Mouse (Mus musculus) neural tube, embryonic 14.5 days (tissue): ENCODE data around the gene Gm20388. TPM values are rescaled to one million over a fixed set of nuclear protein-coding genes. Genes with fewer than 3 reads are reported as not detected.

Experiments used
- ATAC-seq: fragments of 200-750 bp; cut with Nextera tagmentation; 2 replicates; pipeline ENCODE4 v1.8.0; 2017; ENCODE audit warnings: low read depth, mild to moderate bottlenecking, moderate TSS enrichment, moderate library complexity
- H3K27ac ChIP-seq: fragments of 300-500 bp; sonication (generic); 2 replicates; pipeline ENCODE4 v1.5.1; 2014; ENCODE audit warnings: low read depth, mild to moderate bottlenecking, control low read depth, low read length, moderate library complexity, mixed read lengths
- H3K27me3 ChIP-seq: fragments of 300-500 bp; sonication (generic); 2 replicates; pipeline ENCODE4 v1.6.1; 2014; ENCODE audit warnings: low read length; ENCODE audit not compliant: control insufficient read depth, insufficient read depth
- H3K36me3 ChIP-seq: fragments of 300-500 bp; sonication (generic); 2 replicates; pipeline ENCODE4 v1.6.1; 2014; ENCODE audit warnings: low read length, mixed read lengths; ENCODE audit not compliant: control insufficient read depth, insufficient read depth
- H3K4me1 ChIP-seq: fragments of 300-500 bp; sonication (generic); 2 replicates; pipeline ENCODE4 v1.6.1; 2014; ENCODE audit warnings: low read length; ENCODE audit not compliant: control insufficient read depth, insufficient read depth
- H3K4me2 ChIP-seq: fragments of 300-500 bp; sonication (generic); 2 replicates; pipeline ENCODE4 v1.6.1; 2014; ENCODE audit warnings: mild to moderate bottlenecking, low read depth, low read length, control low read depth
- H3K4me3 ChIP-seq: fragments of 300-500 bp; sonication (generic); 2 replicates; pipeline ENCODE4 v1.5.1; 2014; ENCODE audit warnings: low read depth, low read length, control low read depth, mixed read lengths
- H3K9ac ChIP-seq: fragments of 300-500 bp; sonication (generic); replicated peaks from 2 replicates; pipeline ENCODE4 v1.6.1; 2014; ENCODE audit warnings: low read depth, mild to moderate bottlenecking, control low read depth, low read length, mixed read lengths
- H3K9me3 ChIP-seq: fragments of 300-500 bp; sonication (generic); 2 replicates; pipeline ENCODE4 v1.6.1; 2016; ENCODE audit warnings: low read length; ENCODE audit not compliant: control insufficient read depth
- WGBS: fragments of 180-500 bp; shearing (Covaris S2); extraction: QIAGEN DNeasy Blood & Tissue Kit; methylation state at CpG from one replicate; pipeline ENCODE4 v1.1.7; 2014; 5-methylcytosine and 5-hydroxymethylcytosine counted together
- polyA plus RNA-seq: library from polyadenylated mRNA; unstranded; fragments of >200 nt; fragmentation: Nextera tagmentation; extraction: Ambion mirVana; gene quantifications from 2 replicates; pipeline ENCODE4 v1.2.1, GENCODE M21; 2014

Gene Gm20388
- polyA plus RNA-seq, 1 experiment from 2014 or later: 10.3 TPM

DNA sequence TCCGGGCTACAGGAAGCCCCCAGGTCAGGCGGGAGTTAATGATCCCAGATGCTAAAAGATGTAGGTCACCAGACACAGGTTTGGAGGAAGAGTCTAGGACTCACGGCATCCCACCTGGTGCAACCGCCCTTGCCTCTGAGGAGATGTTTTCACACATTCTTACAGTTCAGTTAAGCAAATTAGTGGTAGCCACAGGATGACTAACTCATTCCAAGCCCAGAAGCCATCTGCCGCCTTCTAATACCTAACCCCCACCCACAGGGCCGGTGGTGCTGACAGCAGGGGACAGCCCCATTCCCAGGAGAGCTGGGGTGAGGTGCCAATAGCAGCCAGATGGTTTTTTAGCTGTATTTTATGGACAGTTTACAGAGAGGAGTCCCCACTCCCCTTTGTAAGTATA is 2375.1 kb downstream of the Gm20388 start:
- Histone ChIP-seq H3K4me2 (no peak overlapping the region), H3K4me3 (no peak overlapping the region), H3K9me3 (no peaks in the 10 kb centered on the region), H3K36me3 (no peaks in the 10 kb centered on the region), H3K27ac (no peak overlapping the region), H3K27me3 (peaks cover 13% of the 10 kb centered on the region), H3K9ac (no peak overlapping the region), H3K4me1 (peaks cover 24% of the 10 kb centered on the region)
- WGBS: 66% methylated on average over 6 of the region's 6 CpGs
- no peak for ATAC-seq

DNA sequence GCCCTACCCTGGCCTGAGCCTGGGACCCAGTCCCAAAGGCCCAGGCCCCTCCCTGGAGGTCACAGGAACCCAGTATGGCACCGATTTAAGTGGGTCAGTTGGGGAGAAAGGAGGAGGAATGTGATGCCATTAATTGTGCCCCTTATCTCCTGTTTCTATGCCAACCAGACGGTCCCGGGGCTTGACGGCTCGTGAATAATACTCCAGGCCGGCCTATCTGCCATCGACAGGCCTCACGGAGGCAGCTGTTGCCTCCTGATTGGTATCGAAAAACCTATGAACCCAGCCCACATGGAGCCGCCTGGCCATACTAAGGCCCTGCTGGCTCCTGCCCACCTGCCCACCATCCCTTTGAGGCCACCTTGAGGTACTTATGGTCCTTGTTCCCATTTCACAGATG is 2376.3 kb downstream of the Gm20388 start:
- WGBS: 83% methylated on average over 10 of the region's 10 CpGs
- H3K4me1 ChIP-seq: peaks cover 28% of the 10 kb centered on the region
- ATAC-seq: no peak
- no peak overlapping the region for H3K9ac ChIP-seq
- no peak overlapping the region for H3K27ac ChIP-seq
- no peaks in the 10 kb centered on the region for H3K36me3 ChIP-seq
- no peak overlapping the region for H3K4me3 ChIP-seq
- no peaks in the 10 kb centered on the region for H3K9me3 ChIP-seq
- H3K27me3 ChIP-seq: peaks cover 13% of the 10 kb centered on the region
- no peak overlapping the region for H3K4me2 ChIP-seq

DNA sequence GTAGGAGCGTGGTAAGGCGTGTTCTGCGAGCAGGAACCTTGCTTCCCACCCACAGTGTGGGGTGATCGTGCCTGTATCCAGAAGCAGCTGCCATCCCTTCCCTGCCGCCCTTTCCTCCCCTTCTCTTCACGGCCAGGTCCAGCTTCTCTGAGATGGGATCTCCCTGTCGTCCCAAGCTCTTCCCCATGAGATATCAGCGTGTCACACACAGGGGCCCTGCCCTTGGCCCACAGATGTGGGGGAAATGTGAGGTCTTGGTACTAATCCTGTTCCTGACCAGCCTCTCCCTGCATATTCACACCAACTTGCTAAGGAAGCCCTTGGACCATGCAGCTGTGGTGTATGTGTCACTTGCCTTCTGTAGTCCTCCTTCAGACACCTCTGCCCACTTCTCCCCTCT is 2377.1 kb downstream of the Gm20388 start:
- Histone ChIP-seq H3K4me2 (no peak overlapping the region), H3K27ac (no peak overlapping the region), H3K4me3 (no peak overlapping the region), H3K36me3 (no peaks in the 10 kb centered on the region), H3K9me3 (no peaks in the 10 kb centered on the region), H3K9ac (no peak overlapping the region), H3K27me3 (peaks cover 13% of the 10 kb centered on the region), H3K4me1 (peaks cover 25% of the 10 kb centered on the region)
- no peak for ATAC-seq
- WGBS: 76% methylated on average over 8 of the region's 8 CpGs

DNA sequence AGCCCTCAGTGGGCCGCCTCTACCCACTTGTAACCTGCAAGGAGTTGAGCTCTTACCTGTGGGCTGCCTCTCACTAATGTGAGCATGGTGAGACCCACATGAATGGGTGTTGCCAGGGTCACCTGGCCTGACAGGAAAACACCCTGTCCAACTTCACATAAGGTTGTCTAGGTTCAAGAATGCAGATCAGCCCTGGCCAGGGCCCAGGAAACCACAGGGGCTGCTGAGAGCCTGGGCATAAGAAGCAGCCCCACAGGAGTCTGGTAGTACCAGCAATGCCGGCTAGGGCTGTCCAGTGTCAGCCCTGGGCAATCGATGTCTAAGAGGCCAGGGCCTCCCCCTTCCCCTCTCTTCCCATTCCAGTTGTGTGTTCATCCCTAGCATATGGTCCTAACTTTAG is 2377.7 kb downstream of the Gm20388 start:
- H3K36me3 ChIP-seq: no peaks in the 10 kb centered on the region
- 80% methylated on average over 3 of the region's 3 CpGs for WGBS
- no peak overlapping the region for H3K4me3 ChIP-seq
- ATAC-seq: no peak
- no peak overlapping the region for H3K4me2 ChIP-seq
- H3K27me3 ChIP-seq: peaks cover 13% of the 10 kb centered on the region
- H3K4me1 ChIP-seq: peaks cover 19% of the 10 kb centered on the region
- no peak overlapping the region for H3K9ac ChIP-seq
- no peak overlapping the region for H3K27ac ChIP-seq
- no peaks in the 10 kb centered on the region for H3K9me3 ChIP-seq

DNA sequence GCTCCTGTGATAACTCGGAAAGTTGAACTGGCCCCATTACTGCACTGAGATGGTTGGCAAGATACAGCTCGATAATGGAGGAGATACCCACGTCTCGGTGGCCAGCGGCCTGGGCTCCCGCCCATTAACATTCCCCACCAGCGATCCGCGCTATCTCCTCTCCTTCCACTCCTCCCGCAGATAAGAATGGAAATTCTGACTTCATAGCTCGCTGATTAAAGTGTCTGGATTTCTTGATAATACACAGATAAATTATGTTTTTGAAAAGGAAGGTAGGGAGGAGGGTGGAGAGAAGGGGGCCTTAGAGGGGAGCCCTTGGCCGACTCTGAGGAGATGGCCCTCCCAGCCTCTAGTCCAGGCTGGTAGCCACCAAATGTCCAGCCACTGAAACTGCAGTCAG is 2380.4 kb downstream of the Gm20388 start:
- H3K36me3 ChIP-seq: no peaks in the 10 kb centered on the region
- 80% methylated on average over 12 of the region's 12 CpGs for WGBS
- no peaks in the 10 kb centered on the region for H3K27me3 ChIP-seq
- H3K9ac ChIP-seq: no peak overlapping the region
- no peaks in the 10 kb centered on the region for H3K9me3 ChIP-seq
- ATAC-seq: no peak
- no peak overlapping the region for H3K4me2 ChIP-seq
- H3K4me1 ChIP-seq: peaks cover 4% of the 10 kb centered on the region; the same call in 1 of the 2 replicates
- H3K27ac ChIP-seq: no peak overlapping the region
- H3K4me3 ChIP-seq: no peak overlapping the region

DNA sequence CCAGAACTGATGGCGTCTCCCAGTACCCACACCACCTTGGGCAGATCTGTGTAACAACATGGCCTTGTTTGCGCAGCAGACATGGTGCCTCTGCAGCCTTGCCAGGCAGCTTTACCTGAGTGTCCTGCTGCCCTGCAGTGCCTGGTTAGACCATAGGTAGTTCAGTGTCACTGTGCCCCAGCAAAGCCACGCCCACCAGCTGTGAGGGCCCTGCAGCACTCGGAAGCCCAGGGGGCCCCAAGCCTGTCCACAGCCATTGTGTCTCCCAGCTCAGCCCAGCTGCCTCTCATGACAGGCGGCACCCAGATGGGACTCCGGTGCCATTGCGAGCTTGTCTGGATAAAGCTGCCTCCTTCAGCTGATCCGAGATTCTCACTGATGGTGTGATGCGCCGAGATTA is 2380.9 kb downstream of the Gm20388 start:
- no peaks in the 10 kb centered on the region for H3K9me3 ChIP-seq
- H3K4me2 ChIP-seq: no peak overlapping the region
- H3K4me1 ChIP-seq: peaks cover 4% of the 10 kb centered on the region; the same call in 1 of the 2 replicates
- no peak overlapping the region for H3K4me3 ChIP-seq
- WGBS: 39% methylated on average over 10 of the region's 10 CpGs
- no peak overlapping the region for H3K9ac ChIP-seq
- no peak for ATAC-seq
- H3K36me3 ChIP-seq: no peaks in the 10 kb centered on the region
- no peak overlapping the region for H3K27ac ChIP-seq
- H3K27me3 ChIP-seq: no peaks in the 10 kb centered on the region

DNA sequence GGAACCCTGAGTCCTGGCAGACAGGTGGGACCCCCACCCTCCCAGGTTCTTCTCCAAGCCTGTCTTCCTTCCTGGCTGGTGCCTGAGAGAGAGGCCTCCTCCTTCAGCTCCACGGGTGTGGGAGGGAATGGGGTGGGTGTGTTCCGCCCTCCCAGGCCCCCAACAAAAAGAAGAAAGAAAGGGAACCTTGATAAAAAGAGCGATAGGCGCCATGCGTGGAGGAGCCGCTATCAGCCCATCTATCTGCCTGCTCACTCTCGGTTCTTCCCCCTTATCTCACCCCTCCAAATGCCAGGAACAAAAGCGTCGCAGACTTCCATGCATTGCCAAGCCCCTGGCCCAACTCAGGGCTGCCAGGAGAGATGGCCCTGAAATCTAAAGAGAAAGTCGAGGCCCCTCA is 2382.8 kb downstream of the Gm20388 start:
- WGBS: 68% methylated on average over 10 of the region's 10 CpGs

DNA sequence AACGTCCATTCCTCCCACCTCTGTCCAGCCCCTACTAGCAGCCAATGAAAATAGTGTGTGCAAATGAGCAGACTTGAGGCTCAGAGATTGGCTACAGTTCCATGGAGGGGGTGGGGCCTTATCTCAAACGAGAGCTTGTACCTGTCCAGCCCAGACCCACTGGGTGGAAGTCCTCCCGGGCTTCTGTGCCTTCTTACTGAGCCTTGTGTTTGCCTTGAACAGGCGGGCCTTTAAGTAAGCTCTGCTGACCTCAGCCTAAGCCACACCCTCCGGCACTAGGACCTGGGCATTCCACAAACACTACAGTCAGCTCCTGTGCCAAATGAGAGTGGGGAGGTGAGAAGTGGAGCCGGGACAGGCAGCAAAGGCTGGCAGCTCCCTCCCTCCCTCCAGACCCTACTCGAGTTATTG is 2383.6 kb downstream of the Gm20388 start:
- Histone ChIP-seq H3K9ac (no peak overlapping the region), H3K27ac (no peak overlapping the region), H3K27me3 (no peaks in the 10 kb centered on the region), H3K4me2 (no peak overlapping the region), H3K4me1 (peaks cover 4% of the 10 kb centered on the region; the same call in 1 of the 2 replicates), H3K4me3 (no peak overlapping the region), H3K9me3 (no peaks in the 10 kb centered on the region), H3K36me3 (no peaks in the 10 kb centered on the region)
- under 1% methylated on average over 7 of the region's 7 CpGs for WGBS
- 0 out of 2 replicates have a peak, but pooled peaks have one; percentile 44 for ATAC-seq

More for the DNA sequence above, 2382.8 kb downstream of the Gm20388 start:
- Histone ChIP-seq H3K27ac (no peak overlapping the region), H3K4me3 (no peak overlapping the region), H3K9ac (no peak overlapping the region), H3K36me3 (no peaks in the 10 kb centered on the region), H3K27me3 (no peaks in the 10 kb centered on the region), H3K9me3 (no peaks in the 10 kb centered on the region), H3K4me2 (no peak overlapping the region), H3K4me1 (peaks cover 4% of the 10 kb centered on the region; the same call in 1 of the 2 replicates)
- ATAC-seq: no peak

DNA sequence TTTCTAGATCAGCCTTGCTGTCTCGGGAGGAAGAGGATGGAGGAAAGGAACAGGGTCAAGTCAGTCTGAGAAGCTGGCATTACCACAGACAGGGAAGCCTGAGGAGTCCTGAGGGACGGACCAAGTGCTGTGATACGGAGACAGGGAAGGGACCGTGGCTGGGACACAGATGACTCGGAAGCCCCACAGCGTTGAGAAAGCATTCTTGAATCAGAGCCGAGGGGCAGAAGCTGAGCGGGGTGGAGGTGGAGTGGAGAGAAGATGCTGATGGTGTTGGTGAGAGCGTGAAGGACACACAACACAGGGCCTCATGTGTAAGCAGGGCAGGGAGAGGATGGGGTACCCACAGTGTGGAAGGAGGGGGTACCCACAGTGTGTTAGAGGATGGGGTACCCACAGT is 2384.7 kb downstream of the Gm20388 start:
- no peak overlapping the region for H3K27ac ChIP-seq
- no peak overlapping the region for H3K9ac ChIP-seq
- H3K4me1 ChIP-seq: peaks cover 4% of the 10 kb centered on the region; the same call in 1 of the 2 replicates
- H3K9me3 ChIP-seq: no peaks in the 10 kb centered on the region
- WGBS: 61% methylated on average over 9 of the region's 9 CpGs
- H3K27me3 ChIP-seq: no peaks in the 10 kb centered on the region
- H3K36me3 ChIP-seq: no peaks in the 10 kb centered on the region
- no peak for ATAC-seq
- H3K4me2 ChIP-seq: no peak overlapping the region
- H3K4me3 ChIP-seq: no peak overlapping the region
